Mouse (Mus musculus) G1E (cell line): ENCODE measurements around the gene Ski. TPM values are rescaled to one million over a fixed set of nuclear protein-coding genes. Genes with fewer than 3 reads are reported as not detected.
"Not testable (repeated sequence)": the region's sequence is repeated elsewhere in the genome, so short reads cannot be mapped to it uniquely, and the experiment has no call there.

Experiments
- ATAC-seq: 2 replicates; pipeline ENCODE4 v1.8.0; 2016; ENCODE audit warnings: mild to moderate bottlenecking; ENCODE audit not compliant: insufficient number of reproducible peaks, poor library complexity, low FRiP score, severe bottlenecking; ENCODE audit errors: extremely low read depth
- DNase-seq: peaks from one replicate; pipeline ENCODE4 v3.0.0; 2012; ENCODE audit warnings: low spot score
- H3K27me3 ChIP-seq: 2 replicates; pipeline ENCODE4 v1.6.1; 2012; ENCODE audit warnings: mild to moderate bottlenecking, low read length, inconsistent platforms; ENCODE audit not compliant: insufficient read depth
- H3K36me3 ChIP-seq: replicated peaks from 2 replicates; pipeline ENCODE3; 2012; ENCODE audit warnings: mild to moderate bottlenecking, inconsistent platforms
- H3K4me1 ChIP-seq: 2 replicates; pipeline ENCODE4 v1.6.1; 2012; ENCODE audit warnings: low read depth, low read length, inconsistent platforms, mixed read lengths; ENCODE audit not compliant: insufficient read depth
- H3K4me3 ChIP-seq: 2 replicates; pipeline ENCODE4 v1.5.1; 2012; ENCODE audit warnings: low read depth, mild to moderate bottlenecking, inconsistent platforms, low read length, moderate library complexity, mixed read lengths
- H3K9me3 ChIP-seq: replicated peaks from 2 replicates; pipeline ENCODE4 v1.6.1; 2012; ENCODE audit warnings: inconsistent platforms
- CTCF ChIP-seq: IDR thresholded peaks from 2 replicates; pipeline ENCODE4 v1.5.1; 2012; ENCODE audit warnings: low read depth, low read length, inconsistent platforms, mixed read lengths
- GATA1 ChIP-seq: IDR thresholded peaks from 2 replicates; pipeline ENCODE4 v1.6.1; 2012; ENCODE audit warnings: borderline replicate concordance, low read length, inconsistent platforms, mixed read lengths
- GATA2 ChIP-seq: IDR thresholded peaks from 2 replicates; pipeline ENCODE4 v1.6.1; 2012; ENCODE audit warnings: low read depth, low read length, inconsistent platforms, borderline replicate concordance
- POLR2AphosphoS5 ChIP-seq: IDR thresholded peaks from 2 replicates; pipeline ENCODE4 v1.6.1; 2012; ENCODE audit warnings: low read depth, low read length, inconsistent platforms; ENCODE audit not compliant: insufficient replicate concordance
- TAL1 ChIP-seq: conservative IDR thresholded peaks from 2 replicates; pipeline ENCODE4 v1.6.1; 2012; ENCODE audit warnings: low read depth, low read length, inconsistent platforms, mixed read lengths
- polyA plus RNA-seq: library from polyadenylated mRNA; stranded (reverse); fragments of >175 nt; gene quantifications from 2 replicates; pipeline ENCODE4 v1.2.3, GENCODE M21; 2012
- total RNA-seq, 2 experiments: library from RNA; stranded (forward) in 1 of 2; stranded (reverse) in 1 of 2; fragments of 200-1000 nt in 1 of 2; fragments of >200 nt in 1 of 2; fragmentation: Nextera tagmentation in 1 of 2; gene quantifications; 2 replicates each; pipeline ENCODE4 v1.2.3; 2014 to 2017

The Ski gene
- total and polyA plus RNA-seq, 3 experiments = 16.9 to 58.4 (median 40.7) TPM

DNA sequence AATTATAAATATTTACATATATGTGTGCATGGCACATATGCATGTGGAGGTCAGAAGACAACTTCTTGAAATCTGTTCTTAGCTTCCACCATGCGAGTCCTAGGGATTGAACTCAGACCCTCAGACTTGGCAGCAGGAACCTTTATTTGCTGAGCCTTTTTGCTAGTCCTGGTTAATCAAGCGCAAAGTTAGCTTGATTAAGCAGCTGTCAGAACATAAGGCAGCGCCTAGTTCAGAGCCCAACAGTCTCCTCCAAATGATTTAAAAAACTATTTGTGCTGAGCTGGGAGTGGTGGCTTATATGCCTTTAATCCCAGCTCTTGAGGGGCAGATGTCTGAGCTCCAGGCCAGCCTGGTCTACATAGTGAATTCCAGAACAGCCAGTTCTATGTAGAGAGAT lies 28.8 kb upstream of the Ski start:
- H3K4me1 ChIP-seq = peaks cover 41% of the 10 kb centered on the region
- H3K27me3 ChIP-seq = peaks cover 7% of the 10 kb centered on the region; the same call in 1 of the 2 replicates
- no peak overlapping the region; the same call in 1 of the 2 replicates for H3K4me3 ChIP-seq
- H3K36me3 ChIP-seq = peaks cover 36% of the 10 kb centered on the region
- ATAC-seq = no peak
- TF ChIP-seq TAL1 (no peak), GATA1 (no peak), POLR2AphosphoS5 (no peak)
- DNase-seq = no peak
- H3K9me3 ChIP-seq = no peaks in the 10 kb centered on the region

DNA sequence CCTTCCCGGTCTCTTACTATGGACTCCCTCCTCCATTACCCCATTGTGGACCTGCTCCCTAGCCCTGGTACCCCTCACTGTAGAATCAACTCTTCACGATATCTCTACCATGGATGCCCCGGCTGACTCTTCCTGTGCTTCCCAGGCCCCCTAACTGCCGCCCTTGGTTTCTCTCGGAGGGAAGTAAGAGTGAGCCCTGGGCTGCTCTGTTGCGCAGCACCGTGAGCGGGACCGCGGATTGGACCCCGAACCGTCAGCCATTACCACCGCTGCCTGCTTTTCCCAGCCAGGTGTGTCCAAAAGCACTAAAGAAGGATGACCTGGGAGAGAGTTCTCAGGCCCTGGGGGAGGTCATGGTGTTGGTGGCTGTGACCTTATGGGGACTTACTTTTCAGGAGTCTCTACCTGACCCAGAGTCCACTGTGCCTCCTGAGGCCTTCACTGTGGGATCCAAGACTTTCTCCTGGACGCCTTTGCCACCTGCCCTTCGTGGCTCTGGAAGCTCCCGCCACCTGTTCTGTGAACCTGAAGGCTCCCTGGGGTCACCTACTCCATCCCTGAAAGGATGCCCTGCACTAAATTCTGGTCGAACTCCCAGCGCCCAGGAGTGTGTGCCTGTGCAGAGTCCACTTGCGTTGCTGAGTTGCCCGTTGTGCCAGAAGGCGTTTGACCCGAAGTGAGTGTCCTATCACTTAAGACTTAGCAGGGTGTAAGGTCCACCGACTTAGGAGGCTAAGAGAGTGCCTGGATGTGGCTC lies 28.1 kb upstream of the Ski start:
- peak; percentile 18; the same call in 1 of the 2 replicates for ATAC-seq
- peak overlapping the region; percentile 78 for H3K4me3 ChIP-seq
- H3K9me3 ChIP-seq = no peaks in the 10 kb centered on the region

DNA sequence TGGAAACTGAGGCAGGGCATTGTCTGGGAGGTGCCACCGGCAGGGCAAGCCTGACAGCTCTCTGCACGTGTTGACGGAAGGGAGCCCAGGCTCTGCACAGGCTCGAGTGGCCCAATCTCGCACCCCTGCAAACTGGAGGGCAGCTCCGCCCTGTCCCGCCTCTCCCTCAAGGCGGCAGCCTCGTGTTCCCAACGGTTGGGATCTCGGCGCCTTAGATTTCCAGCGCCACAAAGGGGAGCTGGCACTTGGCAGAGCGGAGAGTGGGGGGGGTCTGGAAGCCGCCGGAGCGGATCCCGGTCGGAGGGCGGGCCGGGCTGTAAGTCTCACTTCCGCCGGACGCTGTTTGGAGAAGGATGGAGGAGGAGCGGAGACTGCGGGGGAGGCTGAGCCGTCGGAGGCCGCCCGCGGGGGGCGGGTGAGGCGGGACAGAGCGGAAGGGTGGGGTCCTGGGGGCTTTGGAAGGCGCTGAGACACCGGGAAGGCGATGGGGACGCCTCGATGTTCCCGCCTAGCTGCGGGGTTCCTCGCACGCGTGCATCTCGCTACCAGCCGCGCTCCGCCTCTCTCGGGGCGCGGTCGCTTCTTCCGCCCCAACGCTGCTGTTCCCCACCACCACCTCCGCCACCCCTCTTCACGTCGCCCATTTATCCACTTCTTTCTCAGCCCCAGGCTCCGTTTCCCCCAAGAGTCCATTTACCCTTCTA lies 27.4 kb upstream of the Ski start, which contains the start of gene Faap20:
Gene Faap20 (plus strand): TSS at position 155 of the 704 bp plus-strand sequence.
- TF ChIP-seq GATA1 (no peak), GATA2 (no peak), CTCF (no peak), TAL1 (no peak), POLR2AphosphoS5 (no peak)
- DNase-seq = peak; percentile 88

More for the DNA sequence above, 28.1 kb upstream of the Ski start:
- peak; percentile 20 for DNase-seq
- peaks cover 31% of the 10 kb centered on the region for H3K36me3 ChIP-seq
- TF ChIP-seq CTCF (no peak), GATA2 (no peak), TAL1 (no peak), GATA1 (no peak), POLR2AphosphoS5 (no peak)
- H3K4me1 ChIP-seq = peaks cover 45% of the 10 kb centered on the region
- peaks cover 7% of the 10 kb centered on the region; the same call in 1 of the 2 replicates for H3K27me3 ChIP-seq

DNA sequence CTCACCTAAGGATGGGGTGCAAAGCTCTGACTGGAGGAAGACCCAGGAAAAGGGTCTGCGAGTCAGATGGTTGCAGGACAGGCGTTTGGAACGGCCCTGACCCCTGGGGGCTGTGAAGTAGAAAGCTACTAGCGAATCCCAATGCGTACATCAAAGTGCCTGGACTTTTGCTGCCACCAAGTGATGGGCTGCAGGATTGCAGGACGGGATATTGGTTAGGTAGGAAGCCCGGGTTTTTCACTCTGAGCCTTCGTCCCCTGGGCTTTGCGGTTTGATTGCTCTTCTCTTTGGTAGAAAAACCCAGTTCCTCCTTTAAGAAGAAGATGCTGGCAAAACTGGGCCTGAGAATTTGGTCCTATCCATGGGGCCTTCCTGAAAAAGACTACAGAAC lies 26.9 kb upstream of the Ski start:
- Histone ChIP-seq H3K4me1 (peaks cover 47% of the 10 kb centered on the region), H3K9me3 (no peaks in the 10 kb centered on the region), H3K27me3 (peaks cover 11% of the 10 kb centered on the region), H3K36me3 (peaks cover 28% of the 10 kb centered on the region), H3K4me3 (peak overlapping the region; percentile 78)
- DNase-seq = peak; percentile 79
- no peak for TF ChIP-seq GATA2
- peak; percentile 93 for TF ChIP-seq CTCF
- no peak for TF ChIP-seq POLR2AphosphoS5
- ATAC-seq = peak; percentile 58

More for the DNA sequence above, 27.4 kb upstream of the Ski start, which contains the start of gene Faap20:
- ATAC-seq = peak; percentile 74
- peaks cover 7% of the 10 kb centered on the region for H3K27me3 ChIP-seq
- H3K36me3 ChIP-seq = peaks cover 31% of the 10 kb centered on the region
- H3K4me1 ChIP-seq = peaks cover 47% of the 10 kb centered on the region
- H3K4me3 ChIP-seq = peak within 1 kb of the TSS; percentile 78
- H3K9me3 ChIP-seq = no peaks in the 10 kb centered on the region

DNA sequence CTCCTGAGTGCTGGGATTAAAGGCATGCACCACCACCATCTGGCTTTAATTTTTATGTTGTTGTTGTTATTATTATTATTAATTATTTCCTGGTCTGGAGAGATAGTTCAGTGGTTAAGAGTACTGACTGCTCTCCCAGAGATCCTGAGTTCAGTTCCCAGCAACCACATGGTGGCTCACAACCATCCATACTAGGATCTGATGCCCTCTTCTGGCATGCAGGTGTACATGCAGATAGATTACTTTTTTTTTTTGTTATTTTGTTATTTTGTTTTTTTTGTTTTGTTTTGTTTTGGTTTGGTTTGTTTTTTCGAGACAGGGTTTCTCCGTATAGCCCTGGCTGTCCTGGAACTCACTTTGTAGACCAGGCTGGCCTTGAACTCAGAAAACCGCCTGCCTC lies 25.7 kb upstream of the Ski start:
- not testable (repeated sequence) for DNase-seq, H3K9me3 ChIP-seq, ATAC-seq, H3K4me3 ChIP-seq
- Histone ChIP-seq H3K4me1 (peaks cover 47% of the 10 kb centered on the region), H3K36me3 (peaks cover 16% of the 10 kb centered on the region), H3K27me3 (peaks cover 19% of the 10 kb centered on the region)

DNA sequence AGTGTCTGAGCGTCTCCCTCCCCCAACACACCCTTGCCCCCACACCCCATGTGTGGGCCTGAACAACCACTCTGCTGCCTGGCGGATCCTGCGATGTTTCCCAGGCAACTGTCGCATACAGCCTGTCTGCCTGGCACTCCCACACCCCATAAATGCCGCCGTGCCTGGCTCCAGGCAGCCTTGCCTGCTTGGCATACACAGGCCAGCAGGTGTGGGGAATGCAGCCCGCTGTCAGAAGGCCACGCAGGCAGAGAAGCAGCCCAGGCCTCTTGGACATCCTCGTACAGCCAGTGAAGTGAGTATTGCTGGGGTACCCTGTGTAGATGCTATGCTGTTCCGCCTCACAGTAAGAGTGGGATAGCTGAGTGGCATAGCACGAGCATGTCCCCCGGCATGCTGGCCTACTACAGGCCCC lies 24.3 kb upstream of the Ski start:
- no peak for TF ChIP-seq GATA2
- TF ChIP-seq GATA1 = no peak
- no peak for TF ChIP-seq CTCF
- TF ChIP-seq POLR2AphosphoS5 = no peak
- TF ChIP-seq TAL1 = no peak
- H3K4me3 ChIP-seq = no peak overlapping the region
- H3K4me1 ChIP-seq = peaks cover 38% of the 10 kb centered on the region
- peaks cover 30% of the 10 kb centered on the region for H3K27me3 ChIP-seq
- ATAC-seq (no peak), DNase-seq (no peak)
- peaks cover 5% of the 10 kb centered on the region for H3K36me3 ChIP-seq
- no peaks in the 10 kb centered on the region for H3K9me3 ChIP-seq
